Mouse (Mus musculus) testis, adult 2 months (tissue): ENCODE measurements around the gene Spi1.

Experiments
- CTCF ChIP-seq: fragments of 200-500 bp; IDR thresholded peaks from 2 replicates; pipeline ENCODE4 v1.5.1; 2012; ENCODE audit warnings: low read depth, mild to moderate bottlenecking, inconsistent platforms, low read length, moderate library complexity; ENCODE audit not compliant: control insufficient read depth, insufficient read depth, insufficient replicate concordance
- POLR2A ChIP-seq: fragments of 200-500 bp; IDR thresholded peaks from 2 replicates; pipeline ENCODE4 v1.6.1; 2012; ENCODE audit warnings: low read depth, mild to moderate bottlenecking, inconsistent platforms, low read length, moderate library complexity; ENCODE audit not compliant: control insufficient read depth

DNA sequence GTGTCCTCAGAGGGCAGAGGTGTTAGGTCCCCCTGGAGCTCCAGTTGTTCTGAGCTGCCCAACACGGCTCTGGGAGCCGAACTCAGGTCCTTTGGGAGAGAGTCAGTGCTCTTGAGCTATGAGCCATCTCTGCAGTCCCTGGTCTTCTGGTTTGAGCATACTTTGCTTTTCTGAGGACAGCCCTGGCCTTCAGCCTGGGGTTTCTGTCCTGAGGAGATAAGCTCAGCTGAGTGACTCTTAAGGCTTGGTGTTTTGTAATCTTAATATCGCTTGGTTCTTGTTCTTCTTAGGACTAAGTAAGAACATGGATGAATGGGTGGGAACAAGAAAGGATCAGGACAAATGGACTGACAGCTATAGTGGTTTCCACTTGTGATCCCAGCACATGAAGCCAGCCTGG is 26.0 kb downstream of the Spi1 start:
- TF ChIP-seq CTCF (no peak), POLR2A (no peak)
